Mouse (Mus musculus): ENCODE results near the gene Tango6. TPM values are rescaled to one million over a fixed set of nuclear protein-coding genes. Genes with fewer than 3 reads are reported as not detected.
A peak's percentile ranks its signal among the peaks of the same experiment; 100 is the strongest.

Tango6 gene
- total and polyA plus RNA-seq, 2 experiments from 2014 or later: 4.0 to 13.5 TPM

DNA sequence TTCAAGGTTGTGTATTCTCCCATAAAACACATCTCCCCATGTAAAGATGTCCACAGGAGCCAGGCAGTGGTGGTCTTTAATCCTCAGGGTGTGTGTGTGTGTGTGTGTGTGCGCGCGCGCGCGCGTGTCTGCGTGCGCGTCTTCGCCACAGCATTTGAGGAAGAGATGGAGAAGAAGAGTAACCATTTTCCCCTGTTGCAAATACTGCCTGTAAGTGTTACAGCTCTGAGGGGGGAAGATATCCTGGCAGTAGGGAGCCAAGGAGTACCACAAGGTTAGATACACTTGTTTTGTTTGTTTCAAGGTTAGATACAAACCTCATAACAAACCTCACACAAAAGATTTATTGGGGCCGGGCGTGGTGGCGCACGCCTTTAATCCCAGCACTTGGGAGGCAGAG, 8.6 kb upstream of the Tango6 start:
- TF ChIP-seq CTCF (IDR thresholded peaks at IDR 0.05; ENCODE audit: low read depth): no peak
- no peak for TF ChIP-seq EP300 (IDR thresholded peaks at IDR 0.05; ENCODE audit: low read depth)
- no peak for ATAC-seq (ENCODE audit: insufficient read depth, low read depth)
- Histone ChIP-seq H3K4me2 (ENCODE audit: low read depth, low read length) (no peak overlapping the region), H3K36me3 (replicated peaks; ENCODE audit: control insufficient read depth, insufficient read depth, low read length) (no peaks in the 10 kb centered on the region), H3K27me3 (ENCODE audit: control insufficient read depth, insufficient read depth, low read length) (no peaks in the 10 kb centered on the region), H3K27ac (ENCODE audit: low read depth) (no peak overlapping the region), H3K4me1 (ENCODE audit: control insufficient read depth, insufficient read depth) (no peaks in the 10 kb centered on the region), H3K9ac (replicated peaks; ENCODE audit: low read depth, low read length) (no peak overlapping the region), H3K9me3 (replicated peaks; ENCODE audit: control insufficient read depth, low read length) (no peaks in the 10 kb centered on the region), H3K4me3 (ENCODE audit: low read depth, low read length) (no peak overlapping the region)
- 95% methylated on average over 15 of the region's 15 CpGs for WGBS
- DNase-seq (ENCODE audit: low spot score): no peak

GRCm38 (mm10) chr8:106674894-106675293, 8.0 kb upstream of the Tango6 start:
- H3K9me3 ChIP-seq (replicated peaks; ENCODE audit: control insufficient read depth, low read length): no peaks in the 10 kb centered on the region
- WGBS: 72% methylated on average over 8 of the region's 8 CpGs
- no peak for TF ChIP-seq CTCF (IDR thresholded peaks at IDR 0.05; ENCODE audit: low read depth)
- TF ChIP-seq EP300 (IDR thresholded peaks at IDR 0.05; ENCODE audit: low read depth): no peak
- no peaks in the 10 kb centered on the region for H3K36me3 ChIP-seq (replicated peaks; ENCODE audit: control insufficient read depth, insufficient read depth, low read length)
- H3K9ac ChIP-seq (replicated peaks; ENCODE audit: low read depth, low read length): no peak overlapping the region
- no peaks in the 10 kb centered on the region for H3K27me3 ChIP-seq (ENCODE audit: control insufficient read depth, insufficient read depth, low read length)
- H3K4me1 ChIP-seq (ENCODE audit: control insufficient read depth, insufficient read depth): no peaks in the 10 kb centered on the region
- DNase-seq (ENCODE audit: low spot score): no peak
- H3K4me2 ChIP-seq (ENCODE audit: low read depth, low read length): no peak overlapping the region
- no peak overlapping the region for H3K4me3 ChIP-seq (ENCODE audit: low read depth, low read length)
- no peak overlapping the region for H3K27ac ChIP-seq (ENCODE audit: low read depth)
- ATAC-seq (ENCODE audit: insufficient read depth, low read depth): no peak

DNA sequence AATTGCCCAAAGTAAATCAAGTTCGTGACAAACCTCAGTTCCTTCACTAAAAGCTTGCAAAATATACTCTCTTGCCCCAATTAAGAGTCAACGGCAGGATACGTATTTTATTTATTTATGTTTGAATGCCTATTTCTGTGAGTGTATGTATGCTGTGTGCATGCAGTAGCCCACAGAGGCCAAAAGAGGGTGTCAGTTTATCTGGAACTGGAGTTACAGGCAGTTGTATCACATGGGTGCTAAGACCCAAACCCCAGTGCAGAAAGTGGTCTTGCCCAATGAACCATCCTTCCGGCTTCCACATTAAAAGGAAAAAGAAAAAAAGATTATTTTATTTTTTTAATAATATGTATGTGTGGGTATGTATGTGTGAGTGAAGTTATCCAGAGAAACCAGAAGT, 1.5 kb downstream of the Tango6 start:
- no peak overlapping the region for H3K4me2 ChIP-seq (ENCODE audit: low read depth, low read length)
- H3K9me3 ChIP-seq (replicated peaks; ENCODE audit: control insufficient read depth, low read length): no peaks in the 10 kb centered on the region
- no peak overlapping the region for H3K4me3 ChIP-seq (ENCODE audit: low read depth, low read length)
- DNase-seq (ENCODE audit: low spot score) (no peak), ATAC-seq (ENCODE audit: insufficient read depth, low read depth) (no peak)
- 0 out of 2 replicates have a peak, but pooled peaks cover 5% of the 10 kb centered on the region for H3K36me3 ChIP-seq (replicated peaks; ENCODE audit: control insufficient read depth, insufficient read depth, low read length)
- H3K27ac ChIP-seq (ENCODE audit: low read depth): no peak overlapping the region
- no peaks in the 10 kb centered on the region for H3K27me3 ChIP-seq (ENCODE audit: control insufficient read depth, insufficient read depth, low read length)
- H3K9ac ChIP-seq (replicated peaks; ENCODE audit: low read depth, low read length): no peak overlapping the region
- TF ChIP-seq CTCF (IDR thresholded peaks at IDR 0.05; ENCODE audit: low read depth) (no peak), EP300 (IDR thresholded peaks at IDR 0.05; ENCODE audit: low read depth) (no peak)
- H3K4me1 ChIP-seq (ENCODE audit: control insufficient read depth, insufficient read depth): no peaks in the 10 kb centered on the region
- 94% methylated on average over 4 of the region's 4 CpGs for WGBS

DNA sequence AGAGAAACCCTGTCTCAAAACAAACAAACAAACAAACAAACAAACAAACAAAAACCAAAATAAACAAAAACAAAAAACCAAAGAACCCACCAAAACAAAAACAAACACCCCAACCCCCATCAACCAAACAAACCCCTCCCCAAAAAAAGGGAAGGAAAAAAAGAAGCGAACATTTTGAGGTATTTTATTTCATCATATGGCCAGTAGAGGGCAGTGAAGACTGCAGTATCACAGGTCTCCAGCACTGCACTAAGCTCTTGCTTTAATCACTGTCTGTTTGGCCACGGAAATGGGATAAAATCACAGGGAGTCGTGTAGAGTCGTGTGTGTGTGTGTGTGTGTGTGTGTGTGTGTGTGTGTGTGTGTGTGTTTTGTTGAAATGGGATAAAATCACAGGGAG, 4.6 kb downstream of the Tango6 start:
- TF ChIP-seq CTCF (IDR thresholded peaks at IDR 0.05; ENCODE audit: low read depth) (peak; percentile 74), EP300 (IDR thresholded peaks at IDR 0.05; ENCODE audit: low read depth) (no peak)
- ATAC-seq (ENCODE audit: insufficient read depth, low read depth): no peak
- no peaks in the 10 kb centered on the region for H3K27me3 ChIP-seq (ENCODE audit: control insufficient read depth, insufficient read depth, low read length)
- H3K4me1 ChIP-seq (ENCODE audit: control insufficient read depth, insufficient read depth): no peaks in the 10 kb centered on the region
- no peak overlapping the region for H3K4me2 ChIP-seq (ENCODE audit: low read depth, low read length)
- no peak overlapping the region for H3K4me3 ChIP-seq (ENCODE audit: low read depth, low read length)
- peaks cover 16% of the 10 kb centered on the region for H3K36me3 ChIP-seq (replicated peaks; ENCODE audit: control insufficient read depth, insufficient read depth, low read length)
- no peak overlapping the region for H3K27ac ChIP-seq (ENCODE audit: low read depth)
- H3K9me3 ChIP-seq (replicated peaks; ENCODE audit: control insufficient read depth, low read length): no peaks in the 10 kb centered on the region
- 2% methylated on average over 4 of the region's 4 CpGs for WGBS
- H3K9ac ChIP-seq (replicated peaks; ENCODE audit: low read depth, low read length): no peak overlapping the region
- peak; percentile 78 for DNase-seq (ENCODE audit: low spot score)

DNA sequence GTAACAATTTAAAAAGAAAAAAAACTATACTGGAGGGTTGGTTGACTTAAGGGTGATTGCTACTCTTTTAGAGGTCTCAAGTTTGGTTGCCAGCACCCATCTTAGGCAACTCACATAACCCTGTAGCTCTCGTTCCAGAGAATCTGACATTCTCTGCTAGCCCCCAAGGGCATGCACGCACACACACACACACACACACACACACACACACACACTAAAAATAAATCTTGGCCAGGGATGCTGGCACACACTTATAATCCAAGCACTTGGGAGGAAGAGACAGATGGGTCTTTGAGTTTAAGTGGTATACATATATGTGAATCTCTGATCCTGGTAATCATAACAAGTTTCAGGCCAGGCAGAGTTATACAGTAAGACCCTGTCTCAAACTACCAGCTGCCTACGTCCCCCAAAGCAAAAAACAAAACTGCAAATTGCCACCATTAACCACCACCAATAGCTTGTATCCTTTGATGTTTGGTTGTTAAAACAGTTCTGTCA, 14.9 kb downstream of the Tango6 start:
- TF ChIP-seq CTCF (IDR thresholded peaks at IDR 0.05; ENCODE audit: low read depth): no peak
- TF ChIP-seq EP300 (IDR thresholded peaks at IDR 0.05; ENCODE audit: low read depth): no peak
- Histone ChIP-seq H3K4me1 (ENCODE audit: control insufficient read depth, insufficient read depth) (no peaks in the 10 kb centered on the region), H3K36me3 (replicated peaks; ENCODE audit: control insufficient read depth, insufficient read depth, low read length) (peaks cover 59% of the 10 kb centered on the region), H3K4me3 (ENCODE audit: low read depth, low read length) (no peak overlapping the region), H3K27me3 (ENCODE audit: control insufficient read depth, insufficient read depth, low read length) (no peaks in the 10 kb centered on the region), H3K27ac (ENCODE audit: low read depth) (no peak overlapping the region), H3K9ac (replicated peaks; ENCODE audit: low read depth, low read length) (no peak overlapping the region), H3K4me2 (ENCODE audit: low read depth, low read length) (no peak overlapping the region), H3K9me3 (replicated peaks; ENCODE audit: control insufficient read depth, low read length) (no peaks in the 10 kb centered on the region)
- WGBS: 48% methylated on average over 3 of the region's 3 CpGs
- no peak for ATAC-seq (ENCODE audit: insufficient read depth, low read depth)
- no peak for DNase-seq (ENCODE audit: low spot score)

GRCm38 (mm10) chr8:106699588-106699987, 16.7 kb downstream of the Tango6 start:
- WGBS: 63% methylated on average over 5 of the region's 5 CpGs
- no peak overlapping the region for H3K4me2 ChIP-seq (ENCODE audit: low read depth, low read length)
- ATAC-seq (ENCODE audit: insufficient read depth, low read depth) (no peak), DNase-seq (ENCODE audit: low spot score) (peak; percentile 22)
- H3K4me1 ChIP-seq (ENCODE audit: control insufficient read depth, insufficient read depth): no peaks in the 10 kb centered on the region
- TF ChIP-seq CTCF (IDR thresholded peaks at IDR 0.05; ENCODE audit: low read depth) (peak; percentile 84), EP300 (IDR thresholded peaks at IDR 0.05; ENCODE audit: low read depth) (no peak)
- no peaks in the 10 kb centered on the region for H3K9me3 ChIP-seq (replicated peaks; ENCODE audit: control insufficient read depth, low read length)
- H3K27me3 ChIP-seq (ENCODE audit: control insufficient read depth, insufficient read depth, low read length): no peaks in the 10 kb centered on the region
- H3K27ac ChIP-seq (ENCODE audit: low read depth): no peak overlapping the region
- no peak overlapping the region for H3K4me3 ChIP-seq (ENCODE audit: low read depth, low read length)
- H3K9ac ChIP-seq (replicated peaks; ENCODE audit: low read depth, low read length): no peak overlapping the region
- peaks cover 61% of the 10 kb centered on the region for H3K36me3 ChIP-seq (replicated peaks; ENCODE audit: control insufficient read depth, insufficient read depth, low read length)
